9 mouse cellular contexts compared by ENCODE assay signal in genomic region chr4:135286833-135287395, GRCm38 (mm10). TPM values are rescaled to one million over a fixed set of nuclear protein-coding genes. Genes with fewer than 3 reads are reported as not detected.
A peak's percentile ranks its signal among the peaks of the same experiment; 100 is the strongest.
DNase-seq lines count a peak whose midpoint lies in the region; ATAC-seq lines count a peak whose summit lies in the region.
"Had no signal": no experiment of that assay in that cellular context is flagged by ENCODE, and none has a peak within 500 bp of the region (broad histone marks: within the 10 kb centered on the region; RNA-seq: fewer than 3 reads in every experiment).

No protein-coding gene starts in this region.

- ATAC-seq in forebrain, embryonic 14.5 days = no peak
- no peak for ATAC-seq in embryonic facial prominence, embryonic 13.5 days (ENCODE audit: insufficient number of reproducible peaks, insufficient read depth, low FRiP score, low TSS enrichment, low read depth)
- ATAC-seq in intestine, embryonic 15.5 days = peak; percentile 65
- peak; percentile 72 for ATAC-seq in lung, embryonic 16.5 days (ENCODE audit: low read depth)

- H3K9ac ChIP-seq in forebrain, embryonic 14.5 days (ENCODE audit: low read length) = no peak overlapping the region
- peak overlapping the region; percentile 53; the same call in 1 of the 2 replicates for H3K9ac ChIP-seq in embryonic facial prominence, embryonic 13.5 days
- peak overlapping the region; percentile 31 for H3K9ac ChIP-seq in intestine, embryonic 15.5 days
- peak overlapping the region; percentile 58 for H3K9ac ChIP-seq in lung, embryonic 16.5 days (ENCODE audit: low read length)

- H3K27me3 ChIP-seq in forebrain, embryonic 10.5 days (ENCODE audit: poor library complexity, severe bottlenecking) = 0 out of 2 replicates have a peak, but pooled peaks cover 14% of the 10 kb centered on the region
- H3K27me3 ChIP-seq in forebrain, embryonic 14.5 days (replicated peaks; ENCODE audit: control insufficient read depth, insufficient read depth, low read length) = no peaks in the 10 kb centered on the region
- H3K27me3 ChIP-seq in embryonic facial prominence, embryonic 13.5 days = no peaks in the 10 kb centered on the region
- no peaks in the 10 kb centered on the region for H3K27me3 ChIP-seq in intestine, embryonic 15.5 days (replicated peaks)
- no peaks in the 10 kb centered on the region for H3K27me3 ChIP-seq in lung, embryonic 16.5 days (ENCODE audit: control insufficient read depth, insufficient read depth, low read depth, low read length)
- H3K27me3 ChIP-seq: CH12.LX had no signal

- H3K4me1 ChIP-seq in forebrain, embryonic 10.5 days = peaks cover 23% of the 10 kb centered on the region
- H3K4me1 ChIP-seq in forebrain, embryonic 14.5 days (ENCODE audit: control insufficient read depth, insufficient read depth, low read length) = no peaks in the 10 kb centered on the region
- peaks cover 25% of the 10 kb centered on the region for H3K4me1 ChIP-seq in embryonic facial prominence, embryonic 13.5 days
- peaks cover 28% of the 10 kb centered on the region for H3K4me1 ChIP-seq in intestine, embryonic 15.5 days (replicated peaks)
- peaks cover 31% of the 10 kb centered on the region for H3K4me1 ChIP-seq in lung, embryonic 16.5 days (replicated peaks; ENCODE audit: control insufficient read depth, insufficient read depth, low read length)

- no peaks in the 10 kb centered on the region for H3K9me3 ChIP-seq in forebrain, embryonic 10.5 days
- no peaks in the 10 kb centered on the region for H3K9me3 ChIP-seq in forebrain, embryonic 14.5 days (replicated peaks; ENCODE audit: control insufficient read depth, low read length)
- no peaks in the 10 kb centered on the region for H3K9me3 ChIP-seq in embryonic facial prominence, embryonic 13.5 days
- H3K9me3 ChIP-seq in intestine, embryonic 15.5 days = no peaks in the 10 kb centered on the region
- H3K9me3 ChIP-seq in lung, embryonic 16.5 days (ENCODE audit: control insufficient read depth, low read length) = no peaks in the 10 kb centered on the region

- no peaks in the 10 kb centered on the region for H3K36me3 ChIP-seq in forebrain, embryonic 10.5 days (replicated peaks)
- H3K36me3 ChIP-seq in forebrain, embryonic 14.5 days (ENCODE audit: control insufficient read depth, insufficient read depth, low read length) = no peaks in the 10 kb centered on the region
- no peaks in the 10 kb centered on the region for H3K36me3 ChIP-seq in embryonic facial prominence, embryonic 13.5 days
- H3K36me3 ChIP-seq in intestine, embryonic 15.5 days = no peaks in the 10 kb centered on the region
- H3K36me3 ChIP-seq in lung, embryonic 16.5 days (ENCODE audit: control insufficient read depth, insufficient read depth, low read length) = no peaks in the 10 kb centered on the region

- H3K4me3 ChIP-seq in forebrain, embryonic 10.5 days = peak overlapping the region; percentile 0; the same call in 1 of the 2 replicates
- H3K4me3 ChIP-seq in forebrain, embryonic 14.5 days (ENCODE audit: low read depth, low read length) = no peak overlapping the region
- no peak overlapping the region for H3K4me3 ChIP-seq in embryonic facial prominence, embryonic 13.5 days
- peak overlapping the region; percentile 2; the same call in 1 of the 2 replicates for H3K4me3 ChIP-seq in intestine, embryonic 15.5 days (replicated peaks)
- H3K4me3 ChIP-seq in lung, embryonic 16.5 days (ENCODE audit: low read length) = 0 out of 2 replicates have a peak overlapping the region, but pooled peaks have one; percentile 16

- WGBS in forebrain, embryonic 10.5 days = 18% methylated on average over 16 of the region's 16 CpGs
- WGBS in forebrain, embryonic 14.5 days = 16% methylated on average over 16 of the region's 16 CpGs
- 9% methylated on average over 16 of the region's 16 CpGs for WGBS in embryonic facial prominence, embryonic 13.5 days
- 5% methylated on average over 16 of the region's 16 CpGs for WGBS in intestine, embryonic 15.5 days
- 8% methylated on average over 16 of the region's 16 CpGs for WGBS in lung, embryonic 16.5 days

- DNase-seq in forebrain, embryonic 10.5 days (ENCODE audit: extremely low spot score, low spot score) = no peak
- no peak for DNase-seq in forebrain, embryonic 14.5 days (ENCODE audit: low spot score)
- peak; percentile 48 for DNase-seq in 416B (ENCODE audit: low read depth)
- DNase-seq in layer of hippocampus, adult 18-20 months (ENCODE audit: low spot score in 2 of 2) = no peak
- no peak for DNase-seq in ovary, postnatal 10 days (ENCODE audit: low spot score)

- no peak overlapping the region for H3K4me2 ChIP-seq in forebrain, embryonic 14.5 days (ENCODE audit: low read length)
- peak overlapping the region; percentile 42 for H3K4me2 ChIP-seq in embryonic facial prominence, embryonic 13.5 days
- H3K4me2 ChIP-seq in intestine, embryonic 15.5 days (replicated peaks) = peak overlapping the region; percentile 46
- H3K4me2 ChIP-seq in lung, embryonic 16.5 days (ENCODE audit: low read depth, low read length) = peak overlapping the region; percentile 31

- peak overlapping the region; percentile 66 for H3K27ac ChIP-seq in forebrain, embryonic 10.5 days
- H3K27ac ChIP-seq in forebrain, embryonic 14.5 days (ENCODE audit: low read depth, low read length) = no peak overlapping the region
- H3K27ac ChIP-seq in embryonic facial prominence, embryonic 13.5 days = peak overlapping the region; percentile 45
- H3K27ac ChIP-seq in intestine, embryonic 15.5 days = peak overlapping the region; percentile 91
- H3K27ac ChIP-seq in lung, embryonic 16.5 days (ENCODE audit: low read length) = peak overlapping the region; percentile 91

RNA-seq across cellular contexts. Expression of gene Clic4, which starts 14.3 kb away (rescaled TPM):
- polyA plus RNA-seq in forebrain, embryonic 10.5 days (2016; fragmentation: Nextera tagmentation; extraction: Ambion mirVana) = 210 and 227 TPM in 2 replicates
- polyA plus RNA-seq in forebrain, embryonic 14.5 days (2014; fragmentation: Nextera tagmentation; extraction: Ambion mirVana) = 74.1 and 74.4 TPM in 2 replicates
- 121 TPM in 2 replicates for polyA plus RNA-seq in embryonic facial prominence, embryonic 13.5 days (2015; fragmentation: Nextera tagmentation; extraction: Ambion mirVana)
- polyA plus RNA-seq in intestine, embryonic 15.5 days (2015; fragmentation: Nextera tagmentation; extraction: Ambion mirVana) = 126 and 135 TPM in 2 replicates
- 170 and 179 TPM in 2 replicates for polyA plus RNA-seq in lung, embryonic 16.5 days (2015; fragmentation: Nextera tagmentation; extraction: Ambion mirVana)
- total RNA-seq in layer of hippocampus, adult 18-20 months (2021) = 10 to 100 TPM; 40.1 to 40.2 TPM

Comparison
In these comparisons a context has a peak if more than half of its experiments do, and no peak if none do; other contexts are left out.
1. H3K4me3 ChIP-seq: peak in forebrain, embryonic 10.5 days (single experiment), intestine, embryonic 15.5 days (single experiment) and lung, embryonic 16.5 days (single experiment); none in forebrain, embryonic 14.5 days (single experiment) and embryonic facial prominence, embryonic 13.5 days (single experiment).
2. ATAC-seq: peak in intestine, embryonic 15.5 days (single experiment) and lung, embryonic 16.5 days (single experiment); none in forebrain, embryonic 14.5 days (single experiment) and embryonic facial prominence, embryonic 13.5 days (single experiment).